Mouse (Mus musculus) kidney, postnatal 4 days (tissue): Measurements from ENCODE around the gene Dld.

Experiments
- DNase-seq, 2 experiments: peaks; one replicate each; pipeline ENCODE4 v3.0.0; 2021; ENCODE audit warnings: mixed read lengths in 2 of 2

Dld gene

DNA sequence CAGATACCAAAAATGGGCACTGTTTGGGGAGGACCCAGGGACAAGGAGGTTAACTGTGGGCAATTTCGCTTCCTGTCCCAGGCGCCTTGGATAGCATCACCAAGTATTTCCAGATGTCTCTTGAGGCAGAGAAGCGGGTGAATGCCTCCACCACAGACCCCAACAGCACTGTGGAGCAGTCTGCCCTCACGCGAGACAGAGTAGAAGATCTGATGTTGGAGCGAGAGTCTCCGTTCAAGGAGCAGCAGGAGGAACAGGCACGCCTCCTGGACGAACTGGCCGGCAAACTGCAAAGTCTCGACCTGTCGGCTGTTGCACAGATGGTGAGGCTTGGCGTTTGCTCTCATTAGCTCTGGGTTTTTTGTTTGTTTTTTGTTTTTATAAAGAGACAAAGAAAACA lies 30.4 kb downstream of the Dld start:
- peak in 1 of 2 experiments; percentile 29 for DNase-seq

DNA sequence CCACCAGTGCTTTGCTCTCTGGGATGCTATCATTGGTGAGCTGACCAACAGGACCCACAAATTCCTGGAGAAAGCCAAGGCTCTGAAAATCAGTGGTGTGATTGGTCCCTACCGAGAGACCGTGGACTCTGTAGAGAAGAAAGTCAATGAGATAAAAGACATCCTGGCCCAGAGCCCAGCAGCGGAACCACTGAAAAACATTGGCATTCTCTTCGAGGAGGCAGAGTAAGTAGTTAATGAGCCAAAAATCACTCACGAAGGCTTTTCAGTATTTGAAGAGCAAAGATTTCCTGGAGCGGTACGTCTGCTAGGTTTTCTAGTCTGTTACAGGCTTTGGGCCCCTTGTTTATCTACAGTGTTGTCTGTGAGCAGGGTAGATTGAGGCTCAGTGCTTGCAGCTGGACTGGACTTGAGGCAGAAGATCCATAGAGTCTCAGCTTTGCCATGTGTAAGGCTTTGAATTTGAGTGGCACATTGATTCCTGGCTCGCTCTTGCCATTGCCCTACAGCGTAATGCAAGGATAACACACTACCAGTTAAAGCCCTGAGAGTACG lies 32.8 kb downstream of the Dld start:
- DNase-seq, result no peak

GRCm38 (mm10) chr12:31317670-31318408 lies 33.4 kb downstream of the Dld start:
- DNase-seq, result no peak

DNA sequence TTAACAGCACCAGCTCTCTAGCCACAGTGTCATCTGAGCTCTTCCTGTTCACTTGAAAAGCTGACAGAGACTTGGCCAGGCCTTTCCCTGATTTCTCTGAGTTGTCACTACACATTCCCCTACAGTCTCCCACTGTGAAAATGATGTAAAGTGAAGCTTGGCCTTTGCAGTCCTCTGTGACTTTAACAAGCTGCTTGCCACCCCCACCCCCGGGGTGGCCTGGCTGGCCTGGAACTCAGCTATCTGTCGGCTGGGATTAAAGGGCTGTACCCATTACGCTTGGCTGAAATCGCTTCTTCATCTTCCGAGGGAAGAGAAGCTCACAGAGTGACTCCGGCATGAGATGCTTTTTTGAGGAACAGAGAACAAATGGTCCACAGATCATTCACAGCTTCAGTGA lies 35.3 kb downstream of the Dld start:
- no peak for DNase-seq

- no peak for DNase-seq
Measured at GRCm38 (mm10) chr12:31314310-31314709, 36.9 kb downstream of the Dld start.

- DNase-seq, result no peak
Measured at GRCm38 (mm10) chr12:31313136-31313535, 38.1 kb downstream of the Dld start.

DNA sequence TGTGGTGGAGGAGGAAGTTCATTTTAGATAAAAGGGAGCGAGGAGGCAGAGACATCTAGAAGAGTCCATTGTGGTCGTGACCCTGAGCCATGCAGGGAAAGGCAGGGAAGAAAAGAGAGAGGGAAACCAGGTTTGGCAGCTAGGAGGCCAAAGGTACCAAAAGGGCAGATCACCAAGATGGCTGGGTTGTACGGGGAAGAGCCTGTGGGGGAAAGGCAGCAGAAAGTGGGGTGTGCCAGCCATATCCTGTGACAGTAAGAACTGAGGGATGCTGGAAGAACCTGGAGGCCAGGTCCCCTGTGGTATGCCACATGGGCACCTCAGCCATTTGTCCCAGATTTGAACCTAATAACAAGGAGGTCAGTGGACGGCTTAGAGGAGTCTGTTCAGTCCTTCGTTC lies 39.0 kb downstream of the Dld start:
- DNase-seq, result no peak

- no peak for DNase-seq
Measured at GRCm38 (mm10) chr12:31311671-31312265, 39.5 kb downstream of the Dld start.

GRCm38 (mm10) chr12:31310687-31311086 lies 40.6 kb downstream of the Dld start:
- DNase-seq, result no peak

- DNase-seq, result no peak
Measured at GRCm38 (mm10) chr12:31307756-31308155, 43.5 kb downstream of the Dld start.

- DNase-seq, result no peak
Measured at GRCm38 (mm10) chr12:31307011-31307410, 44.2 kb downstream of the Dld start.

DNA sequence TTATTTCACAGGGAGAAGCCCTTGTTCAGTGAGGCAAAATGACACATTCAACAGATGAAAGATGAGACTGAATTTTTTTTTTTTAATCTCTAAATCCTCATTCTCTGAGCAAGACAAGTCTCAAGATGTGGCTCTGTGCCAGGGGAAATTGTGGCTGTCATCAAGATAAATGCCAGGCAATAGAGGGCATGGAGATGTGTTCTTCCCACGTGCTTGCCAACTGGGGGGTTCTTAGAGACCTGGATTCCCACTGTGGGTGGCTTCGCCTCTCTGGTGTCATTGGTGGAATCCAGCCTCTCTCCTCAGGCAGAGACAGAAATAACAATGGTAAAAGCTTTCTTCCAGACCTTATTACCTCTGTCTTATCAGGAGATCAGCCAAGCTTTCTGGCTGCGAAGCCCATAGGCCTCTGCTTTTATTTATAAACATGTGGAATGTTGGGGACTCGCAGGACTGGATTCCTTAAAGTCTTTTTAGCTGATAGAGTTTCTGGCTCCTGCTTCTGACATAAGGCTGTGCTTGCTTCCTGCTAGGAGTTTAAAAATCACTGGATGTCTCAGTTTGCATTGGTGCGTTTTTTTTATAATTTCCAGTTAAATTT lies 45.1 kb downstream of the Dld start:
- peak in 1 of 2 experiments; percentile 26 for DNase-seq

- no peak for DNase-seq
Measured at GRCm38 (mm10) chr12:31302766-31303511, 48.3 kb downstream of the Dld start.

DNA sequence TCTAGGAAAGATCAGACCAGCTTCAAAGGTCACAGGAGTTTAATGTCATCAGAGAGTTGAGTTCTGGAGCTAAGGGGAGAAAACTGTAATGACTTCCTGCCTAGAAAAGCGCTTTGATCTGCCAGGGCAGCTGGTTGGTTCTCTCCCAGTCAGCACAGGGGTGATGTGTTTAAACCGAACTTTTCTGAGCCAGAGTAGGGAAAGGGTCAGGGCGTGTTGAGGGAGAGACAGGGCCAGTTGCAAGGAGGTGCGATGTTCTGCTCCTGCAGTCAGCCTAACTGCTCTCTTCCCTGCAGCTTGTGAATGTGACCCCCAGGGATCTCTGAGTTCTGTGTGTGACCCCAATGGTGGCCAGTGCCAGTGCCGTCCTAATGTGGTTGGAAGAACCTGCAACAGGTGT lies 49.0 kb downstream of the Dld start:
- peak in 1 of 2 experiments; percentile 22 for DNase-seq

DNA sequence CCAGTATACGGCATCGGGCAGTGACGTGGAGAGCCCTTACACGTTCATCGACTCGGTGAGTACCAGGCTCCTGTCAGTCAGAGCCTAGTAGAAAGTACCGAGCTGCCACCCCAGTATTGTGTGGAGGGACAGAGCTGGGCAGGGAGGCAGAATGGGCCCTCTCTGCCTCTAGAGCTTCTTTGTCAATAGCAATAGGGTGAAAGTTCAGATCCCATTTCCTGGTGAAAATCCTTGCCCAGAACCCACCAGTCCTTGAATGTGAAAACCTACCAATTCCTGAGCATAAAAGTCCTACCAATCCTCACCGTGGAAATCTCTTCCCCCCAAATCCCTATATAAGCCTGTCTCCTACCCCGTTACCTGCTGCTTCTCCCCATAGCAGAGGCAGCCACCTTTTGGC lies 51.0 kb downstream of the Dld start:
- no peak for DNase-seq

- peak in 1 of 2 experiments; percentile 23 for DNase-seq
Measured at GRCm38 (mm10) chr12:31299676-31300197, 51.5 kb downstream of the Dld start.

GRCm38 (mm10) chr12:31299126-31299525 lies 52.1 kb downstream of the Dld start:
- no peak for DNase-seq

GRCm38 (mm10) chr12:31298530-31298929 lies 52.7 kb downstream of the Dld start:
- no peak for DNase-seq

DNA sequence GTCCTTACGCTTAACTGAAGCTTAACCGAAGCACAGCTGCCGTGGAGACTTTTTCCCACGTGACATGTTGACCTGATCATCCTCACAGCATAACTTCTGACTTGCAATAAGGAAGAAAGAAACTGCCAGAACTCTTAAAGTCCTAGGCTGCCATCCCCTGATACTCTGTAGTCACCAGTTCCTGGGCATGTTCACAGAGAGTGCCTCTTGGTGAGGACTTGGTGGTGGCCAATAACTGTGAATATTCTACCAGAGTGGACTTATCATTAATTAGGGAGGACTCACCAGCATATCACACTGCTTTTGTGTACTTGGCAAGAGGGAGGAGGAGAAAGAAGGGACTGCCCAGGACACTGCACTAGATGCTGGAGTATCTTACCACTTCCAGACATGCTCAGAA lies 53.1 kb downstream of the Dld start:
- DNase-seq, result no peak

GRCm38 (mm10) chr12:31296097-31296496 lies 55.2 kb downstream of the Dld start:
- DNase-seq, result peak in 1 of 2 experiments; percentile 57

GRCm38 (mm10) chr12:31295505-31295904 lies 55.7 kb downstream of the Dld start:
- DNase-seq, result peak; percentile 48 to 69

DNA sequence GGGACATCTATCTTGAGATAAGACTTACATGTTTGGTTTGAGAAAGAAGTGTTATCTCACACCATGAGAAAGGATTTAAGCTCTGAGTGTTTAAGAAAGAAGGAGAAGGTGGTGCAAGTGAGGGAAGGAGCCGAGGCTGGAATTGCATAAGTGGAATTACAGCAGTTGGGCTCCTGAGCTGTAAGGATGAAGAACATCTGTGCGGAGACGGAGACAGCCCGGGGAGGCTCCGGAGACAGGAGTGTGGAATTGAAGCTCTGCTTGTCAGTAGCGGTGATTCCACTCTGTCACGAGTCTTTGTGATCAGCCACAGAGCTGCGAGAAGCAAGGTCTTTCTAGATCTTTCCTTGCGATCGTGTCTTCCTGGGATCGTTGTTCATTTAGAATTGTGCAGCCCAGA lies 56.3 kb downstream of the Dld start:
- peak in 1 of 2 experiments; percentile 46 for DNase-seq

DNA sequence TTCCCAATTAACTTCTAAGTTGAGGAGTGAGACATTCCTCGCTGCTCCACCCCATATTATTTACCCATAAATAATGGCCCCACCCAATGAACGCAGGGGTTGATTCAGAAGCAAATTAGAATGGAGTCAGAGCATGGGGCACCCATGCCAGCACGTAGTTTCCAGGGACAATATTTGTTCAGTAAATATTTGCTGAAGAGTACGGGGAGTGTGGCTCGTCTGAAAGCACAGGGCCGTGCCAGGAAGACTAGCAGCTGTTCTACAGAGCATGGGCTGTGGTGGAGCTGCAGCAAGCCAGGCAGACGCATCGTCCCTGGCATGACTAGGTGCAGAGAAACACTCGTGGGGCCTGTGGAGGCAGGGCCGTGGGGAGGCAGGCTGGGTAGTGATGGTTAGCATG lies 56.7 kb downstream of the Dld start:
- DNase-seq, result peak; percentile 52 to 63
